Mouse (Mus musculus): ENCODE data around the gene Nars2.

Nars2 gene

GRCm38 (mm10) chr7:96971027-96971996, 20.0 kb downstream of the Nars2 start:
- no peak for DNase-seq

- no peak for DNase-seq
Observed at GRCm38 (mm10) chr7:96972138-96972904, 21.0 kb downstream of the Nars2 start.

- DNase-seq: no peak
Observed at GRCm38 (mm10) chr7:96975914-96976313, 24.6 kb downstream of the Nars2 start.

- DNase-seq: no peak
Observed at GRCm38 (mm10) chr7:96977209-96977608, 25.9 kb downstream of the Nars2 start.

- no peak for DNase-seq
Observed at GRCm38 (mm10) chr7:96981366-96981765, 30.1 kb downstream of the Nars2 start.

- no peak for DNase-seq
Observed at GRCm38 (mm10) chr7:96983660-96984347, 32.5 kb downstream of the Nars2 start.

GRCm38 (mm10) chr7:96985798-96986197, 34.5 kb downstream of the Nars2 start:
- DNase-seq: no peak

GRCm38 (mm10) chr7:96986795-96987445, 35.6 kb downstream of the Nars2 start:
- DNase-seq: peak; percentile 18 to 42

- DNase-seq: no peak
Observed at GRCm38 (mm10) chr7:96987676-96988075, 36.4 kb downstream of the Nars2 start.

- DNase-seq: no peak
Observed at GRCm38 (mm10) chr7:97012956-97013355, 61.7 kb downstream of the Nars2 start.

GRCm38 (mm10) chr7:97018005-97018404, 66.7 kb downstream of the Nars2 start:
- no peak for DNase-seq

- DNase-seq: peak in 1 of 2 experiments; percentile 5
Observed at GRCm38 (mm10) chr7:97018418-97018817, 67.1 kb downstream of the Nars2 start.

GRCm38 (mm10) chr7:97019303-97019702, 68.0 kb downstream of the Nars2 start:
- no peak for DNase-seq

- no peak for DNase-seq
Observed at GRCm38 (mm10) chr7:97026772-97027358, 75.6 kb downstream of the Nars2 start.

- no peak for DNase-seq
Observed at GRCm38 (mm10) chr7:97029151-97029550, 77.8 kb downstream of the Nars2 start.

- no peak for DNase-seq
Observed at GRCm38 (mm10) chr7:97032412-97032811, 81.1 kb downstream of the Nars2 start.

GRCm38 (mm10) chr7:97039641-97040040, 88.3 kb downstream of the Nars2 start:
- no peak for DNase-seq

GRCm38 (mm10) chr7:97041868-97042449, 90.7 kb downstream of the Nars2 start:
- no peak for DNase-seq

- no peak for DNase-seq
Observed at GRCm38 (mm10) chr7:97042981-97043380, 91.7 kb downstream of the Nars2 start.

GRCm38 (mm10) chr7:97060966-97061365, 109.7 kb downstream of the Nars2 start:
- no peak for DNase-seq

- DNase-seq: no peak
Observed at GRCm38 (mm10) chr7:97071512-97071911, 120.2 kb downstream of the Nars2 start.

GRCm38 (mm10) chr7:97072061-97072460, 120.8 kb downstream of the Nars2 start:
- DNase-seq: no peak
